Comparison of ENCODE assay signal across 8 mouse cellular contexts in the genomic region with DNA sequence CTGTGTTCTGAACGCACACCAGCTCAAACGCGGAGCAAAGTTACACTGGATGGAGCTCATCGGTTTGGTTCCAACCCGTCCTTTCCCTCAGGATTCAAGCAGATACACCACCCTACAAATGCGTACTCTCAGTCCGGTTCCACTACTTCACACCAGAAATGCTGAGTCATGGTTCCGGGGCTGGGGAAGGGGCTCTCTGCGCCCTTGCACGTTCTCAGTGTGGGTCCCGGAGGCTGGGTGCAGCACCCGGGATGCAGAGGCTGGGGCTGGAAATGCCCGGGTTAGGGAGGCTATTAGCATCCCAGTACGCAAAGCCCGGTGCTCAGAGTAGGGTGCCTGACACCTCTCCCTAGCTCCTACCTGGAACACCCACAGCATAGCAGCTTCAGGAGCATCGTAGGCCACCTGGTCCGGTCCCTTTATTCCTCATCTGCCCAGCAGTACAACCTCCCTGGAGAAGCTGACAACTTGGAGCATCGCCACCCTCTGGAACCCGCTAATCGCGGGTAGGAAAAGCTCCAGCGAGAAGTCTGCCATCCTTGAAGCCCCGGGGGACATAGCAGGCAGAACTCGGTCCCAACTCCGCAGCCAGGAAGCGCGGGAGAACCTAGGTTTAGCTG. TPM values are rescaled to one million over a fixed set of nuclear protein-coding genes. Genes with fewer than 3 reads are reported as not detected.
DNase-seq lines count a peak whose midpoint lies in the region; ATAC-seq and TF ChIP-seq lines count a peak whose summit lies in the region.

No protein-coding gene starts in this region.

- H3K36me3 ChIP-seq in embryonic facial prominence, embryonic 14.5 days (ENCODE audit: control insufficient read depth, insufficient read depth, low read length), result no peaks in the 10 kb centered on the region
- H3K36me3 ChIP-seq in heart, embryonic 14.5 days (ENCODE audit: control insufficient read depth, insufficient read depth, low read length), result no peaks in the 10 kb centered on the region
- H3K36me3 ChIP-seq in lung, embryonic 14.5 days (ENCODE audit: insufficient read depth), result no peaks in the 10 kb centered on the region

- peaks cover 30% of the 10 kb centered on the region for H3K27me3 ChIP-seq in embryonic facial prominence, embryonic 14.5 days (replicated peaks; ENCODE audit: control insufficient read depth, insufficient read depth, low read length)
- H3K27me3 ChIP-seq in heart, embryonic 14.5 days (ENCODE audit: control insufficient read depth, insufficient read depth, low read length), result peaks cover 11% of the 10 kb centered on the region
- H3K27me3 ChIP-seq in lung, embryonic 14.5 days (ENCODE audit: insufficient read depth, low read length), result peaks cover 39% of the 10 kb centered on the region

- no peak overlapping the region for H3K27ac ChIP-seq in embryonic facial prominence, embryonic 14.5 days (replicated peaks; ENCODE audit: low read depth, low read length)
- no peak overlapping the region for H3K27ac ChIP-seq in heart, embryonic 14.5 days (replicated peaks in 1 of 2; ENCODE audit: control insufficient read depth in 1 of 2, insufficient read depth in 1 of 2, low read depth in 2 of 2, low read length in 2 of 2)
- H3K27ac ChIP-seq in lung, embryonic 14.5 days (ENCODE audit: low read depth), result no peak overlapping the region

- H3K9me3 ChIP-seq in embryonic facial prominence, embryonic 14.5 days (ENCODE audit: control insufficient read depth, low read length), result no peaks in the 10 kb centered on the region
- no peaks in the 10 kb centered on the region for H3K9me3 ChIP-seq in heart, embryonic 14.5 days (ENCODE audit: control insufficient read depth, low read length)
- H3K9me3 ChIP-seq in lung, embryonic 14.5 days (ENCODE audit: low read depth, low read length), result no peaks in the 10 kb centered on the region

- WGBS in embryonic facial prominence, embryonic 14.5 days, result under 1% methylated on average over 27 of the region's 27 CpGs
- WGBS in heart, embryonic 14.5 days, result under 1% methylated on average over 27 of the region's 27 CpGs
- under 1% methylated on average over 27 of the region's 27 CpGs for WGBS in lung, embryonic 14.5 days

- DNase-seq in ovary, postnatal 10 days (ENCODE audit: low spot score), result peak; percentile 10
- no peak for DNase-seq in ovary, adult 18-20 months (ENCODE audit: low spot score)
- DNase-seq in embryonic facial prominence, embryonic 14.5 days (ENCODE audit: low spot score), result peak; percentile 39
- DNase-seq in kidney, postnatal 4 days, result peak; percentile 26 to 40
- peak; percentile 49 for DNase-seq in lung, embryonic 14.5 days
- DNase-seq in retina, postnatal 1 day, result peak; percentile 58
- DNase-seq in spleen, postnatal 36 days (ENCODE audit: low spot score in 2 of 2), result no peak

- peak overlapping the region; percentile 94 for H3K4me2 ChIP-seq in embryonic facial prominence, embryonic 14.5 days (ENCODE audit: low read depth, low read length)
- peak overlapping the region; percentile 94 for H3K4me2 ChIP-seq in heart, embryonic 14.5 days (ENCODE audit: low read length)
- H3K4me2 ChIP-seq in lung, embryonic 14.5 days, result peak overlapping the region; percentile 96

- H3K4me1 ChIP-seq in embryonic facial prominence, embryonic 14.5 days (ENCODE audit: control insufficient read depth, insufficient read depth, low read length), result 0 out of 2 replicates have a peak, but pooled peaks cover 4% of the 10 kb centered on the region
- peaks cover 5 to 23% of the 10 kb centered on the region in 2 experiments for H3K4me1 ChIP-seq in heart, embryonic 14.5 days (ENCODE audit: control insufficient read depth in 2 of 2, insufficient read depth in 2 of 2, low read length in 2 of 2)
- H3K4me1 ChIP-seq in lung, embryonic 14.5 days (ENCODE audit: insufficient read depth), result no peaks in the 10 kb centered on the region

- no peak for TF ChIP-seq CTCF in lung, embryonic 14.5 days (IDR thresholded peaks at IDR 0.05; ENCODE audit: low read depth)

- 0 out of 2 replicates have a peak, but pooled peaks have one; percentile 11 for ATAC-seq in embryonic facial prominence, embryonic 14.5 days (ENCODE audit: low read depth)
- ATAC-seq in heart, embryonic 14.5 days (ENCODE audit: insufficient number of reproducible peaks, insufficient read depth, low FRiP score, low read depth), result no peak
- ATAC-seq in lung, embryonic 14.5 days (ENCODE audit: insufficient read depth), result peak; percentile 15; the same call in 1 of the 2 replicates

- peak overlapping the region; percentile 73 for H3K4me3 ChIP-seq in embryonic facial prominence, embryonic 14.5 days (ENCODE audit: low read depth, low read length)
- H3K4me3 ChIP-seq in heart, embryonic 14.5 days (ENCODE audit: control insufficient read depth in 1 of 2, insufficient read depth in 1 of 2, low read depth in 1 of 2, low read length in 2 of 2), result peak overlapping the region; percentile 57 to 73
- peak overlapping the region; percentile 67 for H3K4me3 ChIP-seq in lung, embryonic 14.5 days (ENCODE audit: low read depth, low read length)

- H3K9ac ChIP-seq in embryonic facial prominence, embryonic 14.5 days (ENCODE audit: low read depth, low read length), result peak overlapping the region; percentile 74
- peak overlapping the region; percentile 79 for H3K9ac ChIP-seq in heart, embryonic 14.5 days (ENCODE audit: low read length)
- peak overlapping the region; percentile 59 for H3K9ac ChIP-seq in lung, embryonic 14.5 days

RNA-seq across cellular contexts. Expression of gene Tmtc1, which starts 1.4 kb away (rescaled TPM):
- polyA plus RNA-seq in embryonic facial prominence, embryonic 14.5 days (2014; fragmentation: Nextera tagmentation; extraction: Ambion mirVana), result 3.0 and 4.6 TPM in 2 replicates
- 3.8 and 4.1 TPM in 2 replicates for polyA plus RNA-seq in heart, embryonic 14.5 days (2014; fragmentation: Nextera tagmentation; extraction: Ambion mirVana)
- 3.6 and 4.4 TPM in 2 replicates for polyA plus RNA-seq in lung, embryonic 14.5 days (2014; fragmentation: Nextera tagmentation; extraction: Ambion mirVana)

Comparison
In these comparisons a context has a peak if more than half of its experiments do, and no peak if none do; other contexts are left out.
1. DNase-seq: peak in ovary, postnatal 10 days (single experiment), embryonic facial prominence, embryonic 14.5 days (single experiment), kidney, postnatal 4 days (2 of 2), lung, embryonic 14.5 days (single experiment) and retina, postnatal 1 day (single experiment); none in ovary, adult 18-20 months (single experiment) and spleen, postnatal 36 days (0 of 2).
2. Peak in every context shown above with its lines, with median percentiles within 50 percentile points of each other: H3K4me2 ChIP-seq, H3K4me3 ChIP-seq and H3K9ac ChIP-seq.